Mouse (Mus musculus): ENCODE measurements around the gene Barhl2.

DNA sequence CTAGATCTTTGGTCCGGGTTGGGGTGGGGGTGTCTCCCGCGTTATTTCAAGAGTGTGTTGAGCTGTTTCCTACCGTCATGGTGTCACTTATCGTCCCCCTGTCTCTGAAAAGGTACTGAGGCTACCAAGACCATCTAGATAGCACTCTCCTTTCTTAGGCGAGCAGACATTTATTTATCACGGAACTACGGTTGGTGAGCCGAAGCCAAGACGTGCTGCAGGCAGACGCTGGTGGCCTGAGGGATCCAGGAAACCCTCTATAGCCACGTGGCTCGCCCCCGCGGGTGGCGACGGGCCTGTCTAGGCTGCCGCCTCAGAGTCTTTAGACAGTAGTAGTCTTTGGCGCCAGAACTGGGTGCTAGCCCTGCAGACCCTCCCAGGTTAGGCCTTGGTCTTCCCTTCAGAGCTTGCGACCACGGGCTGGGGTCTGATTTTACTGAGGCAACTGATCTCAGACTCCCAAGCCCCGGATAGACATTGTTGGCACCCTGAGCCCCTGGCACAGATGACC lies 2.1 kb upstream of the Barhl2 start:
- TF ChIP-seq FOSL1 (IDR thresholded peaks at IDR 0.05; ENCODE audit: insufficient read depth, low read length, poor library complexity, severe bottlenecking) (no peak), CEBPB (IDR thresholded peaks at IDR 0.05; ENCODE audit: low read depth) (no peak), CTCF (IDR thresholded peaks at IDR 0.05; ENCODE audit: control insufficient read depth, insufficient read depth, insufficient read length) (no peak), MYOG (IDR thresholded peaks at IDR 0.05; ENCODE audit: control insufficient read depth, extremely low read depth, insufficient read length) (no peak), USF1 (IDR thresholded peaks at IDR 0.05; ENCODE audit: low read depth) (no peak)

Data from C2C12 (cell line).